Mouse (Mus musculus) adrenal gland (tissue): ENCODE data around the gene Igfbp3.

ENCODE experiments used
- intact Hi-C: fragments of 180-260 bp; cut with DNase I; formaldehyde crosslinking; loops from one replicate; pipeline ENCODE4 v1.15.1; 2025

Gene Igfbp3

DNA sequence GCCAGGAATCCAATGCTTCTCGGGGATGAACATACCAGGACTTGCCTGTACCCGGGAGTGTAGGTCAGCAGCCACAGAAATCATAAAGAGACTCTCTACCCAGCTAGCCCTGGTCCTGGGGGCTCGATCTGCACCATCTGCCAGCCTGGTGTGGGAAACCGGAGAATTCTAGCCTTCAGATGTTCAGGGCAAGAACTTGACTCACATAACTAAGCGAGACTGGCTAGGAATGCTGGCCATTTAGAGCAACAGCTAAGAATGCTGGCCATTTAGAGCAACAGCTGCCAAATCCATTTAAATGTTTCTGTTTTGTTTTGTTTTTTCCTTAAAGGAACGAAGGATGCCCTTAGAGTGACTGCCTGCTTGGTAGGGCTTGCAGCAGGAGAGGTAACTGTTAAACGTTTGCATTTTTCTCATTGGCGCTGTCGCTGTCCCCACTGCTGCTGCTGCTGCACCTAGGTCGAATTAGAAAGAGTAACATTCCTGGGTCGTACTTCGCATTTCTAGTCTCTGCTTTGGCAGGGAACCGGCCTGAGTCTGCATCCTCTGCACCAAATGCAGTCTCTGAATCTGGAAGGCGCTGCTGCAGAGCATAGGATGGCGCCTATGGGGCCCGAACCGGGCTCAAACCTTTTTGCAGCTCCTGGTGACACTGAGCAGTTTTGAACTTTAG lies 1.5 kb downstream of the Igfbp3 start:
- intact Hi-C loops = loop anchor here (5.0 to 10.0 kb wide), 4 partner anchors 355 to 1195 kb away; no protein-coding TSS in a partner anchor

DNA sequence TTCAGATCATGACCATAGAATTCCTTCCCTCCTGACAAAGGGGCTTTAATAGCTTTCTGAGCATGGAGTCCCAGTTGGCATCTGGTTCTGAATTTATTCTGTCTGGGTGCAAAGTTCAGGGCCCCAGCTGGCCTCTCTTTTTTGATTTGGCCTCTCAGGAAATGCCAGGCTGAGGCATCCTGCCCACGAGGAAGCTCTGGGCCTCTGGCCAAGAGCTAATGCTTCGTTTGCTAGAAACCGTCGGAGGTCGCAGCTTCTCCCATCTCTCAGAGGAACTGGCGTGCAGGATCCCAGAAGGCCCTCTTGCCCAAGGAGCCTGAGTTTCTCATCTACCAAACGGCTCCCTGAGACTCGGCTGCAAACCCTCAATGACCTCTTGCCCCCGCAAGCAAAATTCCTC lies 2.5 kb downstream of the Igfbp3 start:
- intact Hi-C loops = loop anchor here (2.0 to 10.0 kb wide), 6 partner anchors 356 to 1196 kb away; no protein-coding TSS in a partner anchor

GRCm38 (mm10) chr11:7210343-7210742 lies 3.4 kb downstream of the Igfbp3 start:
- intact Hi-C loops = loop anchor here (2.0 to 10.0 kb wide), 6 partner anchors 357 to 1197 kb away; no protein-coding TSS in a partner anchor

DNA sequence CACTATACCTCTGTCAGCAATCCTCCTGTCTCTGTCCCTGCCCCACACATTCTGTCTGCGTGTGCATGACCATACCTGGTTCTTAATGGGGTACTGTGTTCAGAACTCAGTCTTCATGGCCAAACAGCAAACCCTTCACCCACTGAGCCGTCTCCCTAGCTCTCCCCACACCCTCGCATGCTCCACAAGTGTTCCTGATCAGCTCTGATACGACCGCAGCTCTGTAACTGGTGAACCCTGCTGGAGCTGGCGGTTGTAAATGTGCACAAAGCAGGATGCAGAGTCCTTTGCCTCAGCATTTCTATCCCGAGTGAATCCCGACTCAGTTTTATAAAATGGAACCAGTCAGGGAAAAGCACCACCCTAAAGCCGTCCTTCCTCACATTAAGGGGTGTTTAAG lies 9.9 kb downstream of the Igfbp3 start:
- intact Hi-C loops = no loop called here

GRCm38 (mm10) chr11:7202206-7202605 lies 11.5 kb downstream of the Igfbp3 start:
- intact Hi-C loops = no loop called here

DNA sequence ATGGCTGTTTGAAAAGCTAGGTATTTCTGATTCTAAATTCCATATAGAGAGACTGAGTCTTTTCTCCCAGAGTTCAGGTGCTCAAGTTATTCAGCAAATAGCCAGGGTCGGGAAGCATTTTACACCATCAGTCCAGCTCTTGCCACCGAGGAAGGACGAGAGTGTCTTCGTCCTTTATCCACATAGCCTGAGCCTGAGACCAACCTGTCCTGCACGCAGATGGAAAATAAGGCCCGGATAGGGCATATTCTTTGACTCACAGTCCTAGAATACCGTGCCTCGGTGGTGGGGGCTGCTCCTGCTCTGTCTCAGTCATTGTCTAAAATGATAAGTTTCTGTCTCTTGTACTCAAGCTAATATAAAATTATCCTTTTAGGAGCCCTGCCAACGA lies 13.3 kb downstream of the Igfbp3 start:
- intact Hi-C loops = no loop called here

- intact Hi-C loops = loop anchor here (5.0 kb wide), 1 partner anchor 1207 kb away; no protein-coding TSS in a partner anchor
These were observed 13.9 kb downstream of the Igfbp3 start for GRCm38 (mm10) chr11:7199736-7200392.

GRCm38 (mm10) chr11:7198481-7199256 lies 15.1 kb downstream of the Igfbp3 start:
- intact Hi-C loops = loop anchor here (5.0 kb wide), 1 partner anchor 1209 kb away; no protein-coding TSS in a partner anchor

DNA sequence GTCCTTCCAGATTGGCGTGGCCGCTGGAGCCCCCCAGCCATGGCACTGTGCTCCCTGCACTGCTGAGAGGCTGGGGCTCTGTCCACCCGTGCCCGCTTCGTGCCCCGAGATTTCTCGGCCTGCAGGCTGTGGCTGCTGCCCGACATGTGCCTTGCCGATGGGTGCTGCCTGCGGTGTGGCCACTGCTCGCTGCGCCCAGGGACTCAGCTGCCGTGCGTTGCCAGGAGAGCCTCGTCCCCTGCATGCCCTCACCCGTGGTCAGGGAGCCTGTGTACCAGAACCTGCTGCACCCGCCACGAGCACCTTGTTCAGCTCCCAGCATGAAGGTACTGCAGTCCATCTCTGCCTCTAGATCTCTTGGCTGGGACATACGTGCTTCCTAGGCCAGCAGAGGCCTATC lies 15.7 kb downstream of the Igfbp3 start:
- intact Hi-C loops = loop anchor here (5.0 kb wide), 1 partner anchor 1209 kb away; no protein-coding TSS in a partner anchor

GRCm38 (mm10) chr11:7197491-7197941 lies 16.2 kb downstream of the Igfbp3 start, which contains the start of gene Igfbp1:
Gene Igfbp1, plus strand, starts transcription at chr11:7197782.
- intact Hi-C loops = loop anchor here (5.0 kb wide), 1 partner anchor 1210 kb away; no protein-coding TSS in a partner anchor

- intact Hi-C loops = loop anchor here (5.0 kb wide), 1 partner anchor 1212 kb away; no protein-coding TSS in a partner anchor
These were observed 18.4 kb downstream of the Igfbp3 start for GRCm38 (mm10) chr11:7195312-7195685.

DNA sequence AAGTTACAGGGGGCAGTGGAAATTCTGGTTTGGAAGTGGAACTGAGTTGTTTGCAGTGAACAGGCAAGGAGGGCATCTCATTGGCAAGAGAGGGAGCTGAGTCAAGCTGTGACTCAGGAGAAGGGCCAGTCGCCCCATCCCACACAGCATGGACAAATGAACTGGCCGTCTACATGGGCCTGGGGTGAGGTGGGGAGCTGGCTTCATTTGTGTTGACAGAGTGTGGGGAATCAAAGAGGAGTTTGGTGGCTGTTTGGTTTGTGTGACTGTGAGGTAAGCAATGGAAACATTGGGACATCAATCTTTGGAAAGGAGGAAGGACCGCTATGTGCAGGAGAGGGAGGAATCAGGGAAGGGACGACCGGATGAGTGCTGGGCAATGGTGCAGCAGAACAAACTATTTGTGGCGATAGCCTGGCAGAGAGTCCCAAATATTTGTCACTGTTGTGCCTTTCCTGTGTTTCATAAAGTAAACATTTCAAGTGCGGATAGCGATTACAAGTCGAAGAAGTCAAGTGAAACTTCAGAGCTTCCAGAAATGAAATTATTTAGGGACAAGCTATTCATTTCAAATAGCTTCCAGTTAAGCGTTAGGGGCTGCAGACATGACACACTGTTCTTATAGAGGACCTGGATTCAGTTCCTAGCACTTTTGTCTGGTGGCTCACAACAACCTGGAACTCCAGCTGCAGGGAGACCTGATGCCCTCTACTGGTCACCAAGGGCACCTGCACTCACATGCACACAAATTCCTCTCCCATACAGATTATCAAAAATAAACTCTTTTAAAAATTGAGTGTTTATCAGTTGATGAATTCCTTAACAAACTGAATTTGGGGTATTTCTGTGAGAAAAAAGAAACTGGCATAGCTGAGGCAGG lies 19.1 kb downstream of the Igfbp3 start:
- intact Hi-C loops = loop anchor here (5.0 kb wide), 1 partner anchor 1213 kb away; no protein-coding TSS in a partner anchor

- intact Hi-C loops = no loop called here
These were observed 20.6 kb downstream of the Igfbp3 start for GRCm38 (mm10) chr11:7193134-7193533.

GRCm38 (mm10) chr11:7192710-7193109 lies 21.0 kb downstream of the Igfbp3 start:
- intact Hi-C loops = no loop called here

DNA sequence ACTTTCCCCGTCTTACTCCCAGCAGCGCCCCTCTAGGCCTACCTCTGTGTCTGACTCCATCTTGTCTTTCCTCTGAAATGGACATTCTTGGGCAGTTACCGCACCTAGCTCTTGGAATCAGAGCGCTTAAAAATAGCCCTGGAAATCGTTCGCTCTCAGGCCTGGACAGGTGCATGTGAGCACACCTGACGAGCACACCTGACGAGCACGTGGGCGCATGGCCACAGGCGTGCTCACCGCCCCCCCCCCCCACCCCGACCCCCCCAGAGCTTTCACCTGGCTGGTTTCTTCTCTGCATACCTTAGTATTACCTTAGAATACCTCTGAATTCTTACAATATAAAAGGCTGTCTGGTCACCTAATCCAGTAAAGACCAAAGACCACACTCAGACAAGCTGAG lies 25.3 kb downstream of the Igfbp3 start, which contains the start of gene Gm11985:
Gene Gm11985, minus strand, starts transcription at position 101 of the 400 bp plus-strand sequence.
- intact Hi-C loops = no loop called here

GRCm38 (mm10) chr11:7187472-7187871 lies 26.3 kb downstream of the Igfbp3 start:
- intact Hi-C loops = no loop called here

DNA sequence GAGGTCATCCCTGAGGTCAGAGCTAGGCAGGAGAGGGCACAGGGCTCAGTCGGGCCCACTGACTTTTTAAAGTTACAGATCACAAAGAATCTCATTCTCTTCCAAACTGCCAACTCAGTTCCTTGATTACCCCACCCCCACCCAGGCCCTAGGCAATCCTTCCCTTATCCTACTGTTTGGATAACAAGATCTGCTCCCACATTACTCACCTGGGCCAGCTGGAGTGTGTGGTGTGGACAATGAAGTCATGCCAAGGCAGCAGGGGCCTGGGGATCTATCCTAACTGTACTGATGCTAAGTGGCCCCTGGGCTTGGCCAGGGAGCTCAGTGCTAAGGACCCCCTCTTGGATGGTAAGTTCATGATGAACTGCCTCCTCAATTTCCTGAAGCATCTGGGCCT lies 29.3 kb downstream of the Igfbp3 start:
- intact Hi-C loops = no loop called here

DNA sequence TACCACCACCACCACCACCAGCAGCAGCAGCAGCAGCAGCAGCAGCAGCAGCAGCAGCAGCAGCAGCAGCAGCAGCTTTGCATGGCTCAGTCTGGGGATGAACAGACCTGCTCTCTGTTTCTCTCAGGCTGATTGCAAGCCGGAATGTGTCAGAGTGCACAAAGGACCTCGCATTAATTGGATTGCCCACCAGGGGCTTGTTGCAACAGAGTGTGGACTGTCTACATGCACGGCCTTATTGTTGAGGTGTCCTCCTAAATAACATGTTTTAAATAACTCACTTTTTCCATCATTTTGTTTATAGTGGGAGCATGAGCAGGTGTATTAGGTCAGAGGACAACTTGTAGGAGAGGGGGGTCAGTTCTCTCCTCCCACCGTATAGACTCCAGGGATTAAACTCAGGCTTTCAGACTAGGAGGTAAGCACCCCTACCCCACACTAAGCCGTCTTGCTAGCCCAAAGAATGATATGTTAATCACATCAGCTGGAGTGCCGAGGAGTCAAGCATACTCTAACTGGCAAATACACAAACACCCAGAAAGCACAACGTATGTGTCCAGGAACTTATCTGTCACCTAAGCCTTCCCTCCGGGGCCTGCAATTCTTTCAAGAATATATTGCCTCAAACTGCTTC lies 31.2 kb downstream of the Igfbp3 start:
- intact Hi-C loops = no loop called here

- intact Hi-C loops = no loop called here
These were observed 34.4 kb downstream of the Igfbp3 start for GRCm38 (mm10) chr11:7179276-7179675.

GRCm38 (mm10) chr11:7178724-7179123 lies 35.0 kb downstream of the Igfbp3 start:
- intact Hi-C loops = no loop called here
